Mouse (Mus musculus) liver, embryonic 14.5 days (tissue): Measurements from ENCODE around the gene Ankrd6.

Experiments
- CTCF ChIP-seq: IDR thresholded peaks from 2 replicates; pipeline ENCODE4 v1.5.1; 2016; ENCODE audit warnings: antibody characterized with exemption, low read depth, control low read depth
- EP300 ChIP-seq: IDR thresholded peaks from 2 replicates; pipeline ENCODE4 v1.6.1; 2016; ENCODE audit warnings: antibody characterized with exemption, low read depth

DNA sequence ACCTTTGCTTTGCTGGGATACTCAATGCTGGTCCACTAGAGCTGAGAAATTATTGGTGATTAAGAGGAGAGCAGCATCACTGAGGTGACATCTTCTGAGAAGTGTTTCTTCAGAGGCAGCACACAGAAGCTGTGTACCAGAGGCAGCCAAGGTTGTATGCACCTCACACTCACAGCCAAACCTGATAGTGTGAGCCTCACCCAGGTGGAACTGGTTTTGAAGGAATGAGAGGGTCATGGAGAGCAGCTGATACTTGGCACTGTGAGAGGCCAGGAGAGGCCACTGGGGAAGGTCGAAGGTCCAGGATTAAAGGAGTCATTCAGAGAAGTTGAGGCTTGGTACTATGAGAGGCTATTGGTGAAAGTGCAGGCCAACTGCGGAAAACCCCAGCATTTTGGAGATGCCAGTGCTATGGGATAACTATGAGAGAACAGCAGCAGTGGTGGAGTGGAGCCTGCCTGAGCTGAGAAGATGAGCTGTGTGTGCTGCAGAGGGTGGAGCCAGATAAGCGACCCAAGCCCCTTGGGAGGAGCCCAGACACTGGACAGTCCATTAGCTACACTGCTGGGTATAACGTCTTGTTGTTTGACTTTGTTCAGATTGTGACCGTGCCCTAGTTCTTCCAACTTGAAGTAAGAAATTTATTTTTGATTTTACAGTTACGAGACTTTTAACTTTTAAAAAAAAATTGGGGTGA lies 33.8 kb downstream of the Ankrd6 start:
- TF ChIP-seq EP300 (0 out of 2 replicates have a peak, but pooled peaks have one; percentile 29), CTCF (no peak)
